Mouse (Mus musculus): ENCODE data around the gene Sema7a.

DNA sequence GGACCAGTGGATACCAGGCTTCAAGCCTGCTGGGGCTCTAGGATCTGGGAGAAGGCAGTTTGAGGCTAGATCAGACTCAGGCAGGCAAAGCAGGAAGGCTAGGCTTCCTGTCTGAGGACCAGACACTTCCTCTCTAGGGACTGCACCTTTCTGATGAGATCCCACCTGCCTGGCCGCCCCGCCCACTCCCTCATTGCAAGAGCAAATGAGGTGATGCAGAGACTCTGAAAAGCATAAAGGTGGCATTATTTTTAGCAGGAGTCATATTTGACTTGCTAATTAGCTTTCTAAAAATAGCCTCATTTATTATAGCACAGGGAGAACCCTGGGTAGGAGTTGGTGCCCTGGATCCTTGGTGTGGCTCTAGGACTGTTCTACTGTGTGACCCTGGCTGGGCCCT lies 48.2 kb downstream of the Sema7a start:
- no peak for TF ChIP-seq POLR2A (IDR thresholded peaks at IDR 0.05; ENCODE audit: borderline replicate concordance, control insufficient read depth, low read depth, low read length)
- no peak for TF ChIP-seq CTCF (IDR thresholded peaks at IDR 0.05; ENCODE audit: control insufficient read depth, insufficient read depth, low read length)

Measured in bone marrow, adult 2 months (tissue).